Mouse (Mus musculus) duodenum, adult 2 months (tissue): Measurements from ENCODE around the gene Suv39h1. TPM values are rescaled to one million over a fixed set of nuclear protein-coding genes. Genes with fewer than 3 reads are reported as not detected.

Source experiments
- polyA plus RNA-seq: library from polyadenylated mRNA; depleted of rRNA; stranded (reverse); fragments of >200 nt; gene quantifications from 2 replicates; pipeline ENCODE4 v1.2.3, GENCODE M21; 2012; ENCODE audit warnings: low replicate concordance; rRNA removed

The Suv39h1 gene
- polyA plus RNA-seq: 4.7 and 7.2 TPM in 2 replicates

DNA sequence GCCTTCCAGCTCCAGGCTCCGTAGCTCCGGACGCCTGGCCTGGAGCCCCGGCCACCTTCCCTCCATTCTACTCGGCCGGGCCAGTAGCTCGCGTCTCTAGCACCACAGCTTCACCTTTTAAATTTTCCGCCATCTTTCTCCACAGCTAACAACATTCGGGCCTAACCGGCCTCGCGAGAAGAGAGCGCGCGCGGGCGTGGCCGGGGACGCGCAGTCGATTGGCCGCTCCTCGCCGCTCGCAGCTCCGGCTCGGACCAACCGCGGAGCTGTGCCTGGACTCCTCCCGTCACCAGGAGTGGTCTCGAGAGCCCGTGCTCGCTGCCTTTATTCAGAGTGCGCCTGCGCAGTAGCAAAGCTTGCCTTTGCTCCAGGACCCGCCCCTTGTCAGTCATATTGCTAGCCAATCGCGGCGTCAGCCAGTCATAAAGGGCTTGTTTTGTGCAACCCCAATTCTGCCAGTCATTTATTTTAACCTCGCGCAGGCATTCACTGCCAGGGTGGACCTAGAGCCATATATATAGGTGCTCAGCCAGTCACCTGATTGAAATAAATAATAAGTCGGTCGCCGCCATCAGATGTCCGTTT lies at the start of gene Suv39h1:
TSS of gene Suv39h1 (minus strand) at position 331 of the 585 bp plus-strand sequence.

DNA sequence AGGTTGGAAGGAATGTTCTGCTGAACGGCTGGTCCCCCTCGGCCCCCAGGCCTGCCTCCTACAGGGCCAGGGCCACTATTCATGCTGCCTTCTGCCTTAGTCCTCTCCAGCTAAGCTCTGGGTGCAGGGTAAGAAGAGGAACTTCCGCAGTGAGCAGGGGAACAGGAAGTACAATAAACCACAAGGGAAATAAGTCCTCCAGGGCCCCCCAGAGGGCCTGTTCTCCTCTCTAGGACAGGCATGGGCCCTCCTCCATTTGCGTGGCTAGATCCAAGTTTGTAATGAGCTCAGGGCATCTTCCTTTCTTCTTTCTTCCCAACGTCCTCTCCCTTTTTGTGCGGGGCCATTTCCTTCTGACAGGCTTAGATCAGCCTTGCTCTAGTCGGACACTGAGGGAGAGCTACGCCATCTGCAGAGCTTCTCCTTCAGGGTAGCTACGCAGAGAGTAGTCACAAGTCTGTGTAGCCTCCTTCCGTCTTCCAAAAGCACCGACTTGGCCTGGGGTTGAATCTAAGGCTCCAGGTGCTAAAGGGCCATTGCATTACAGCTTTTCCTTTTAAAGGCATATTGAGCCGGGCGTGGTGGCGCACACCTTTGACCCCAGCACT lies 15.9 kb upstream of the Suv39h1 start, which contains the start of gene Was:
TSS of gene Was (minus strand) at position 153 of the 608 bp plus-strand sequence.

DNA sequence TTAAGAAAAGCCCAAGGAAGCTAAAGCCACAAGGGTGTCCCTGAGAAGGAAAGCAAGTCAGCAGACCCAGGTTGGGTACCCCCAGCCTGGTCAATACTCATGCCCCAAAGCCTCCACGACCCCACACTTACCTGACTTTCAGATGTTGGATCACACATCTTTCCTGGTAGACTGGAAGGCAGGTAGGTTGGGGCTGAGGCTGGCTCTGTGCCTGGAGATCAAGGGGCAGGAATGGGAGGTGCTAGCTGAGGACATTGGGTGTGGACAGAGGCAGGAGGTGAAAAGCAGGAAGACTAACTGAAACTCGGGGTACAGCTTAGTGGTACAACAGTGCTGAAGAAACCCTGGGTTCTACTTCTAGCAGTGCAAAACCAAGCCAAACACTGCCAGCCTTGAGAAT lies 56.3 kb downstream of the Suv39h1 start, which contains the start of gene Glod5:
TSS of gene Glod5 (minus strand) at position 207 of the 400 bp plus-strand sequence.

Other genes with a start within 250 kb of the Suv39h1 start
- gene Otud5, start 233.4 kb downstream of the Suv39h1 start, polyA plus RNA-seq: 40.2 and 43.1 TPM in 2 replicates
- 8.9 and 15.1 TPM in 2 replicates for gene Pim2, start 196.5 kb downstream of the Suv39h1 start, polyA plus RNA-seq
- gene Slc35a2, start 190.7 kb downstream of the Suv39h1 start, polyA plus RNA-seq: 113 and 128 TPM in 2 replicates
- 33.7 and 40.2 TPM in 2 replicates for gene Pqbp1, start 175.5 kb downstream of the Suv39h1 start, polyA plus RNA-seq
- gene Timm17b, start 175.4 kb downstream of the Suv39h1 start, polyA plus RNA-seq: 50.6 and 53.9 TPM in 2 replicates
- not detected in 2 replicates for gene Gm10491, start 166.9 kb downstream of the Suv39h1 start, polyA plus RNA-seq
- not detected in 2 replicates for gene Gm10490, start 165.2 kb downstream of the Suv39h1 start, polyA plus RNA-seq
- gene Pcsk1n, start 154.9 kb downstream of the Suv39h1 start, polyA plus RNA-seq: 18.8 and 43.0 TPM in 2 replicates
- not detected in 2 replicates for gene Eras, start 146.2 kb downstream of the Suv39h1 start, polyA plus RNA-seq
- 6.2 and 9.8 TPM in 2 replicates for gene Hdac6, start 126.9 kb downstream of the Suv39h1 start, polyA plus RNA-seq
- 0.24 and 0.27 TPM in 2 replicates for gene Gata1, start 96.7 kb downstream of the Suv39h1 start, polyA plus RNA-seq
- gene Glod5, start 56.3 kb downstream of the Suv39h1 start, polyA plus RNA-seq: 15.0 and 16.6 TPM in 2 replicates
- 1.9 and 5.2 TPM in 2 replicates for gene Was, start 15.7 kb upstream of the Suv39h1 start, polyA plus RNA-seq
- 53.2 and 126 TPM in 2 replicates for gene Wdr13, start 58.1 kb upstream of the Suv39h1 start, polyA plus RNA-seq
- 19.6 and 25.9 TPM in 2 replicates for gene Rbm3, start 71.1 kb upstream of the Suv39h1 start, polyA plus RNA-seq
- gene Tbc1d25, start 101.4 kb upstream of the Suv39h1 start, polyA plus RNA-seq: 7.1 and 12.0 TPM in 2 replicates
- gene Ebp, start 118.8 kb upstream of the Suv39h1 start, polyA plus RNA-seq: 149 and 236 TPM in 2 replicates
- 5.3 and 20.6 TPM in 2 replicates for gene Porcn, start 131.8 kb upstream of the Suv39h1 start, polyA plus RNA-seq
- gene Ftsj1, start 177.6 kb upstream of the Suv39h1 start, polyA plus RNA-seq: 11.9 and 24.0 TPM in 2 replicates
- 0.11 and 7.0 TPM in 2 replicates for gene Slc38a5, start 196.4 kb upstream of the Suv39h1 start, polyA plus RNA-seq